Mouse (Mus musculus) forebrain, embryonic 14.5 days (tissue): ENCODE measurements at regions not wholly inside any gene's neighbourhood (a gene's known extent, or its start where the extent isn't known, plus 50 kb on each side); places are given as distances from the start of the nearest gene placed in this dataset.

Source experiments
- ATAC-seq: fragments of 200-750 bp; cut with Nextera tagmentation; 2 replicates; pipeline ENCODE4 v1.8.0; 2017; ENCODE audit warnings: mild to moderate bottlenecking, moderate library complexity
- DNase-seq: peaks from one replicate; pipeline ENCODE4 v3.0.0-alpha.2; 2015; ENCODE audit warnings: low spot score
- H3K27ac ChIP-seq: fragments of 300-500 bp; sonication (generic); 2 replicates; pipeline ENCODE4 v1.5.1; 2014; ENCODE audit warnings: low read depth, mild to moderate bottlenecking, control low read depth, low read length, moderate library complexity
- H3K27me3 ChIP-seq: fragments of 300-500 bp; sonication (generic); replicated peaks from 2 replicates; pipeline ENCODE4 v1.6.1; 2014; ENCODE audit warnings: low read length, control low read depth, mixed read lengths; ENCODE audit not compliant: control insufficient read depth, insufficient read depth
- H3K36me3 ChIP-seq: fragments of 300-500 bp; sonication (generic); 2 replicates; pipeline ENCODE4 v1.6.1; 2014; ENCODE audit warnings: low read length, control low read depth; ENCODE audit not compliant: control insufficient read depth, insufficient read depth
- H3K4me1 ChIP-seq: fragments of 300-500 bp; sonication (generic); 2 replicates; pipeline ENCODE4 v1.6.1; 2014; ENCODE audit warnings: antibody characterized with exemption, low read length, control low read depth; ENCODE audit not compliant: control insufficient read depth, insufficient read depth
- H3K4me2 ChIP-seq: fragments of 300-500 bp; sonication (generic); 2 replicates; pipeline ENCODE4 v1.6.1; 2014; ENCODE audit warnings: mild to moderate bottlenecking, control low read depth, low read length
- H3K4me3 ChIP-seq: fragments of 300-500 bp; sonication (generic); 2 replicates; pipeline ENCODE4 v1.5.1; 2014; ENCODE audit warnings: low read depth, low read length, control low read depth
- H3K9ac ChIP-seq: fragments of 300-500 bp; sonication (generic); 2 replicates; pipeline ENCODE4 v1.6.1; 2014; ENCODE audit warnings: mild to moderate bottlenecking, low read length, control low read depth, moderate library complexity
- H3K9me3 ChIP-seq: fragments of 300-500 bp; sonication (generic); replicated peaks from 2 replicates; pipeline ENCODE4 v1.6.1; 2016; ENCODE audit warnings: low read length, control low read depth, mixed read lengths; ENCODE audit not compliant: control insufficient read depth
- WGBS: fragments of 180-500 bp; shearing (Covaris S2); extraction: QIAGEN DNeasy Blood & Tissue Kit; methylation state at CpG from one replicate; pipeline ENCODE4 v1.1.7; 2014; 5-methylcytosine and 5-hydroxymethylcytosine counted together

DNA sequence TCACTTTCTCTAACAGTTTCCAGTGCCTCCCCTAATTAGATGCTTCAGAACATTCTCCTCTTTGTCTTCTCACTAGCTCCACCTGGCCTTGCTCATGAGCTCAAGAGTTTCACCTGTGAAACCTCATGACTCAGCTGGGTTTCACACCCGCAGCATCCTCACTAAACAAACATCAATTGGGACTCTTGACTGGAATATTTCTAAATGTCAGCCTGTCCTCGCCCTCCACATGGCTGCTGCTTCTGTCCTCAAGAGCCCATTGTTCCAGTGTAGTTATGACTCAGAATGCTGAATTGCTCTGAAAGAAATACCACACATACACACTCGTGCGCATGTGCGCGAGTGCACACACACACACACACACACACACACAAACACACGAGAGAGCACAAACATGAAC is 407.2 kb downstream of the Prss52 start:
- no peak overlapping the region for H3K4me2 ChIP-seq
- no peak for DNase-seq

DNA sequence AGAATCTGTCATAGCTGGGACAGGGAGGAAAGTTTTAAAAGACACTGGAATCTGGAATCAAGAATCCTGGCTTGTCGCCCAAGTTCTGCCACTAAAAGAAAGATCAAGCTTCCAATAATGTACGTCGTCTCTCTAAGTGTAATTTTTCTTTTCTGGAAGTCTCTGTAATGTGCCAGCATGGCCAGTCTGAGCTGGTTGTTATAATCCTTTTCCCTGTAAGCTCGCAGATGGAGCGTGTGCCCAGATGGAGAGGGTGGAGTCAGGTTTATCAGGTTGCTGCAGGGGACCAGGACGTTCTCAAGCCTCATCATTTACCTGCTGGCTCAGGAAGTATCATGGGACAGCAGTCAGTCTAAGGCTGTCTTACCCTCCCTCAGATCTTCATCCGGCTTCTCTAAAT is 408.6 kb downstream of the Prss52 start:
- DNase-seq (peak; percentile 56), ATAC-seq (peak; percentile 46; the same call in 1 of the 2 replicates)
- Histone ChIP-seq H3K9ac (no peak overlapping the region), H3K9me3 (no peaks in the 10 kb centered on the region), H3K4me1 (no peaks in the 10 kb centered on the region), H3K27ac (peak overlapping the region; percentile 15; the same call in 1 of the 2 replicates), H3K4me2 (no peak overlapping the region), H3K4me3 (no peak overlapping the region), H3K27me3 (no peaks in the 10 kb centered on the region), H3K36me3 (no peaks in the 10 kb centered on the region)
- 54% methylated on average over 7 of the region's 7 CpGs for WGBS

More for the DNA sequence above, 407.2 kb downstream of the Prss52 start:
- WGBS: 94% methylated on average over 7 of the region's 7 CpGs
- no peak for ATAC-seq
- Histone ChIP-seq H3K9ac (no peak overlapping the region), H3K9me3 (no peaks in the 10 kb centered on the region), H3K27ac (no peak overlapping the region), H3K27me3 (no peaks in the 10 kb centered on the region), H3K4me1 (no peaks in the 10 kb centered on the region), H3K4me3 (no peak overlapping the region), H3K36me3 (no peaks in the 10 kb centered on the region)

DNA sequence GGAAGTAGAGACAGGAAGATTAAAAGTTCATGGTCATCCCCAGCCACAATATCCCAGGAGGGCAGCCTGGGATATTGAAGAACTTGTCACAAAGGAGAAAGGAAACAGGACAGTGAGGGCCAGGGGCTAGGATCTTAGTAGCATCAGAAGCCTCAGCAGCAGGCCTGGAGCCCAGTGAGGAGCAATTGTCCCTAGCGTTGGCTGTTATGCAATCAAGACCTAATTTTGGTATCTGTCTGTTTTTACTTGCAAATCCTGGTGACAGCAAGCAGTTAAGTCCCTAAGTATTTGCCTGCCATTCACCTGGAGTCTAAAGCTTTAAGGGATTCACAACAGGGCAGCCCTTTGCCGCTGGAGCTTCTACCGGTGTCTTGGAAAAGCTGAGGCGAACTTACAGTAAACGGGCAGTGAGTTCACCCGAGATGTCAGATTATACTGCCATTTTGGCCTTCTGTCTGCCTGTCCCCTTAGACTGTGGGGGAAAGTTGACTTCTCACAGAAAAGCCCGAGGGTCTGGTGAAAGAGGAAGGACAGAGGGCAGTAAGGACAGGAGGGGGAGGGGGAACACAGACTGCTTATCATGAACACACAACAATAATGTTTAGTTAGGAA is 413.6 kb downstream of the Prss52 start:
- DNase-seq (no peak), ATAC-seq (no peak)
- Histone ChIP-seq H3K4me2 (no peak overlapping the region), H3K27ac (no peak overlapping the region), H3K36me3 (no peaks in the 10 kb centered on the region), H3K27me3 (no peaks in the 10 kb centered on the region), H3K9ac (no peak overlapping the region), H3K9me3 (no peaks in the 10 kb centered on the region), H3K4me1 (no peaks in the 10 kb centered on the region), H3K4me3 (no peak overlapping the region)
- WGBS: 61% methylated on average over 7 of the region's 7 CpGs

DNA sequence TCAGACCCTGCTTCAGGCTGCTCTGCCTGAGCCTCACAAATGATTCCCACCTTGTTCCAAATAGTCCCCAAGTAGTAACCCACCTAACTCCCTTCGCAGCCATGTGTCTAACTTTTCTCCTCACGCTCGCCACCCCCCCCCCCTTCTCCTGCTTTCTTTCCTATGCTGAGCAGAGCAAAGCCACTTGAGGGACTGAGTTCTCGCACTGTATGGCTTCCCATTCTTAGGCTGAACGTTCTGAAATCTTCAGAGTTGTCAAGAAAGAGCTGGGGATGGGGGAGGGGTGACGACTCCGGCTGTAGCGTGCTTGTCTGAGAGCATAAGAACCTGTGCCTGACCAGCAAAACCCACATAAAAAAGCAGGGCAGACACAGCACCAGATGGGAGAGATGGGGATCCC is 420.6 kb downstream of the Prss52 start:
- H3K27ac ChIP-seq: peak overlapping the region; percentile 41; the same call in 1 of the 2 replicates
- no peaks in the 10 kb centered on the region for H3K36me3 ChIP-seq
- no peak overlapping the region for H3K4me2 ChIP-seq
- no peaks in the 10 kb centered on the region for H3K9me3 ChIP-seq
- no peak overlapping the region for H3K4me3 ChIP-seq
- no peak overlapping the region for H3K9ac ChIP-seq
- DNase-seq (peak; percentile 25), ATAC-seq (no peak)
- WGBS: 34% methylated on average over 7 of the region's 8 CpGs
- H3K4me1 ChIP-seq: peaks cover 9% of the 10 kb centered on the region
- H3K27me3 ChIP-seq: no peaks in the 10 kb centered on the region

DNA sequence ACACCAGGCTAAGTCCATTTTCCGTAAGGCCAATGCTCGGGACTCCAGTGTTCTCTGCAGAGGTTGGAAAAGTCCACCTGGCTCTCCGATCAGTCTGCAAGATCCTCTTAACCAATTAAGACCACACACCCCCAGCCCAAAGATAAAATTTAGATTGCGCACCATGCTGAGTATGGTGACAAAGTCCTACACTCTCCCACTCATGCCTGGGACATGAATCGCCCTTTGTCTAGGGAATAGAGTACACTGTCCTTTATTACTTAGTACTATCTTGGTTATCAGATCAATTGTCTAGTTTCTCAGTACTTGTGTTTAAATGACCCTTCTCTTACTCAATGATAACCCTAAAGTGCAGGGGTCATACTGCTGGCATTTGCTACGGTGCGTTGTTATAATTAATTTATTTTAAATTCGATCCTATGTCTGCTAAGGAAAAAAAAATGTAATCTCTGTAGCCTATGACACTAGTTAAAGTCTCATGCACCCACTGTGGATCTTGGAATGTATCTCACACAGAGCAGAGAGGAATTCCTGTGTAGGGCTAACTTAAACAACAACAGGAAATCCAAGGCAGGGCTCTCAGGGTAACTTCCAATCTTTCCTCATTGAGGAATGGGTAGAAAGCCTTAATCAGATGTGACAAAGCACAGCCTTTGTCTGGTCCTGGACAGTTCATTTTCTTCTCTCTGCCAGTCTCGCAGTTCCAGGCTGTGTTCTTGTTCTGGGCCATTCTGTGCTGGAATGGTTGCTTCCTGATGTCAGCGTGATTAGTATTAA is 421.4 kb downstream of the Prss52 start:
- ATAC-seq: no peak
- WGBS: 77% methylated on average over 10 of the region's 10 CpGs
- no peaks in the 10 kb centered on the region for H3K27me3 ChIP-seq
- no peak overlapping the region for H3K4me2 ChIP-seq
- H3K36me3 ChIP-seq: no peaks in the 10 kb centered on the region
- H3K27ac ChIP-seq: no peak overlapping the region
- no peaks in the 10 kb centered on the region for H3K9me3 ChIP-seq
- H3K4me3 ChIP-seq: no peak overlapping the region
- DNase-seq: no peak
- peaks cover 9% of the 10 kb centered on the region for H3K4me1 ChIP-seq
- H3K9ac ChIP-seq: no peak overlapping the region

DNA sequence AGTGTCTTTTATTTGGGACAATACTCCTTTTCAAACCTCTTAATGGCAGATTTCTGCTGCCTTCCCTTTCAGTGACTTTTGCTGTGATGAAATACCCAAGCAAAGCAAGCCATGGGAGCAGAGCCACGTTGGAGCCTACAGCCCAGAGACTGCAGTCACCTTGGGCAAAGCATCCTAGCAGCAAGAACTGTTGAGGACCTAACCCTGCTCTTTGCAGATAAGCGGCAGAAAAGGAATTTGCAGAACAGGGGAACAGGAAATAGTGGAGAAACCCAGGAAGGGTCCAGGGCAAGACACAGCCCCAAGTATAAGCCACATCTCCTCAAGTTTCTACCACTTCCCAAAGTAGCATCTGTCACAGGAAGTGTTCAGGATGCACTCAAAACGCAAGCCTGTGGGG is 426.5 kb downstream of the Prss52 start:
- no peak overlapping the region for H3K4me2 ChIP-seq
- no peaks in the 10 kb centered on the region for H3K36me3 ChIP-seq
- peaks cover 18% of the 10 kb centered on the region for H3K4me1 ChIP-seq
- no peak overlapping the region for H3K27ac ChIP-seq
- ATAC-seq (no peak), DNase-seq (no peak)
- WGBS: 56% methylated on average over 3 of the region's 3 CpGs
- H3K9ac ChIP-seq: no peak overlapping the region
- no peaks in the 10 kb centered on the region for H3K9me3 ChIP-seq
- no peak overlapping the region for H3K4me3 ChIP-seq
- H3K27me3 ChIP-seq: no peaks in the 10 kb centered on the region

DNA sequence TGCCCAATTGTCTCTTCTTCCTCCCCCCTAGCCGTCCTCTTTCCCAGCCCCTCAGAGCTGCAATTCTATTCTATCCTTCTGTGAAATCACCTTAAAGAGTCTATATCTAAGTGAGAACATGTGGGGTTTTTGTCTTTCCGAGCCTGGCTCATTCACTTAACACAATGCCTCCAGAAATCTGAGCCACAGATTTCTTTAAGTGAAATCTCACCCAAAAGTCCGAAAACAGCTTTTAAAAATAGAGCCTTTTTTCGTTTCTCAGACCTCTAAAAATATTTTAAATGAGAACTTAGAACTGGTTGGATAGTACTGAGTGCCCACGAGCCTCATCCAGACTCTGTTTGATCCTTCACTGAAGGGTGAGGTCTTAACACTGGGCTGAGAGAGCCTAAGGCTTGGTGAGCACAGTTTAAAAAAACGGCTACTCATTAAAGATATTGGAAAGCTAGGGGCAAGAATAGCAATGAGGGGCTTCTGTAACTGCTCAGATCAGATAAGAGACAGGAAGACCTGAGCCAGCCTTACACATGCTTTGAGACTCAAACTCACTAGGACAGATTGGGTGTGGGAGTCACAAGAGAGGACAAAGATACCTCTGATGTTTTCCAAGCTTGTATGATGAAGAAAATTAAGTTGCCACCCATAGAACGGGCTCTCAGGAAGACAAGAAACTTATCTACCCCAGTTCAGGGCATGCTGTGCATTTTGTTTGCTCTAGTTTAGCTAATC is 427.3 kb downstream of the Prss52 start:
- Histone ChIP-seq H3K4me1 (peaks cover 18% of the 10 kb centered on the region), H3K9me3 (no peaks in the 10 kb centered on the region), H3K4me3 (no peak overlapping the region), H3K27ac (no peak overlapping the region), H3K9ac (no peak overlapping the region), H3K4me2 (no peak overlapping the region), H3K36me3 (no peaks in the 10 kb centered on the region), H3K27me3 (no peaks in the 10 kb centered on the region)
- no peak for ATAC-seq
- DNase-seq: no peak
- WGBS: 22% methylated on average over 7 of the region's 7 CpGs

DNA sequence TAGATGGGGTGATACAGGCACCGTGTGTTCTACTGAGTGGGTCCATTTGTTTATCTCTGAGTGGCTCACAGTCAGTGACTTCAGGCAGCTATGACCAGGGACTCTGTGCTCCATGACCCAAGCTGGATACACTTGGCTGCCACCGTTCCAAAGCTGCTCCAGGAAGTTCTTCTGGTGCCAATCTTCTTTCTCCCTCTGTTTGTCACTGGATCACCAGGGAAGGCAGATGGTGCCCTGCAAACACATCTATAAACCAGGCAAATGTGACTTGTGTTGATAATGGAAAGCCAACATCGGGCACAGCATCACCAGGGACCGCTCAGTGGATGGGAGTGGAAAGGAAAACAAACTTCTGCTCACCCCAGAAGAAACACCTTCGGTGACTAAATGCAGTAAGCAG is 428.3 kb downstream of the Prss52 start:
- H3K4me3 ChIP-seq: no peak overlapping the region
- peak overlapping the region; percentile 94; the same call in 1 of the 2 replicates for H3K27ac ChIP-seq
- no peaks in the 10 kb centered on the region for H3K9me3 ChIP-seq
- DNase-seq (no peak), ATAC-seq (no peak)
- H3K9ac ChIP-seq: no peak overlapping the region
- peaks cover 18% of the 10 kb centered on the region for H3K4me1 ChIP-seq
- no peak overlapping the region for H3K4me2 ChIP-seq
- no peaks in the 10 kb centered on the region for H3K27me3 ChIP-seq
- H3K36me3 ChIP-seq: no peaks in the 10 kb centered on the region
- WGBS: 89% methylated on average over 5 of the region's 5 CpGs
